Mouse (Mus musculus): ENCODE results near the gene Sept9.

Gene Sept9

GRCm38 (mm10) chr11:117407651-117408441 lies 208.4 kb downstream of the Sept9 start:
- DNase-seq (ENCODE audit: low spot score in 2 of 2), result no peak

- no peak for DNase-seq (ENCODE audit: low spot score in 2 of 2)
These were observed 209.1 kb downstream of the Sept9 start for GRCm38 (mm10) chr11:117408442-117409031.

- no peak for DNase-seq (ENCODE audit: low spot score in 2 of 2)
These were observed 209.9 kb downstream of the Sept9 start for GRCm38 (mm10) chr11:117409331-117409730.

- no peak for DNase-seq (ENCODE audit: low spot score in 2 of 2)
These were observed 210.6 kb downstream of the Sept9 start for GRCm38 (mm10) chr11:117410059-117410458.

DNA sequence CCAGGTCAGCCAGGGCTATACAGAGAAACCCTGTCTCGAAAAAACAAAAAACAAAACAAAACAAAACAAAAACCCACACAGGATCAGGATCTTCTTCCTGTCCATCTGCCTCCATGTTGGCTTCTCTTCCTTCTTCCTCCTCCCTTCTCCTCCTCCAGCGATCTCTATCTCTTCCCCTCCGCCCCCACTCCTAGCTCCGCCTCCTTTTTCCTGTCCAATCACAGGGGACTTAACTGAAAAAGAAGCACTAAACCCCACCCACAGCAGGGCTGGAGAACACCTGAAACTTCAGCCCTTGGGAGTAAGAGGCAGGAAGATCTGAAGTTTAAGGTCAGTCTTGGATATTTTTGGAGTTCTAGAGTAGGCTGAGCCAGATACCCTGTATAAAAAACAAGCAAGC lies 212.2 kb downstream of the Sept9 start:
- no peak for DNase-seq (ENCODE audit: low spot score in 2 of 2)

Data from urinary bladder, adult 18-20 months (tissue).